Mouse (Mus musculus) cerebellum, postnatal 10 days (tissue): ENCODE measurements around the gene Hint1.

Experiments
- DNase-seq, 2 experiments: peaks; one replicate each; pipeline ENCODE4 v3.0.0; 2021; ENCODE audit warnings: mixed read lengths in 2 of 2

Hint1 gene

GRCm38 (mm10) chr11:54896646-54897045 is 30.5 kb downstream of the Hint1 start:
- peak; percentile 71 to 78 for DNase-seq

DNA sequence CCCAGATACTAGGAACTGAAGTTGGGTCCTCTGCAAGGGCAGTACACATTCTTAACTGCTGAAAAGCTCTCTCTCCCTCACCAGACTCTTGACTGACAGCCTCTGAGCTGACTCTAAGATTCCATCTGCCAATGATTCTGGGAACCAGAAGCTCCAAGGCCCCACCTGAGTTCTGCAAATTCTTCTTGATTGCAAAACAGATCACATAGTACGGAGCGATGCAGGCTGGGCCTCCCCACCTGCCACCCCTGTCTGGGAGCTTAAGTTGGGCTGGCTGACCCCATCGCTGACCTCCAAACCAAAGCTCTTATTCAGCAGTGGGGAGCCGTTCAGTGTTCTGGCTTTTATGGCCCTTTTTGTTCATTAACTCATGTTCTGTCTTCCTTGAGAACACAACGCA is 31.3 kb downstream of the Hint1 start:
- no peak for DNase-seq

GRCm38 (mm10) chr11:54899657-54900056 is 33.5 kb downstream of the Hint1 start:
- DNase-seq: no peak

GRCm38 (mm10) chr11:54902333-54903323 is 36.4 kb downstream of the Hint1 start, which contains the start of gene Gpx3:
TSS of gene Gpx3 (plus strand) at chr11:54902453.
- DNase-seq: peak; percentile 85

DNA sequence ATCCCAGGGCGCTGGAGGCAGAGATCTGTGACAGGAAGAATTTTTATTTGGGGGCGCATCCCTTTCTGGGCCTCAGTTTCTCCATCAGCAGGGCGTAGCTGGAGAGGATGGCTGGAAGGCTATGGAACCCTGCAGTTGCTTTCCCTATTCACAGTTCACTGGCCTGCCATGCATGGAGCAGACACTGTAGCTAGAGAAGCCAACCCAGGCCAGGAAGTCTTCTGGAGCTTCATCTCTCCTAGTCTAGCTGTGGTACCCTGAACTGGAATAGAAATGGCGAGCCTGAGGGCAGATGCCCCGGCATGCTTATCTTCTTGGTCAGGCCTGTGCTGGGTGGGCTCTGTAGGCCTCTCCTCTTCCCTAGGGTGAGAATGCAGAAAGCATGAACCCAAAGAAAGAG is 37.2 kb downstream of the Hint1 start:
- no peak for DNase-seq

DNA sequence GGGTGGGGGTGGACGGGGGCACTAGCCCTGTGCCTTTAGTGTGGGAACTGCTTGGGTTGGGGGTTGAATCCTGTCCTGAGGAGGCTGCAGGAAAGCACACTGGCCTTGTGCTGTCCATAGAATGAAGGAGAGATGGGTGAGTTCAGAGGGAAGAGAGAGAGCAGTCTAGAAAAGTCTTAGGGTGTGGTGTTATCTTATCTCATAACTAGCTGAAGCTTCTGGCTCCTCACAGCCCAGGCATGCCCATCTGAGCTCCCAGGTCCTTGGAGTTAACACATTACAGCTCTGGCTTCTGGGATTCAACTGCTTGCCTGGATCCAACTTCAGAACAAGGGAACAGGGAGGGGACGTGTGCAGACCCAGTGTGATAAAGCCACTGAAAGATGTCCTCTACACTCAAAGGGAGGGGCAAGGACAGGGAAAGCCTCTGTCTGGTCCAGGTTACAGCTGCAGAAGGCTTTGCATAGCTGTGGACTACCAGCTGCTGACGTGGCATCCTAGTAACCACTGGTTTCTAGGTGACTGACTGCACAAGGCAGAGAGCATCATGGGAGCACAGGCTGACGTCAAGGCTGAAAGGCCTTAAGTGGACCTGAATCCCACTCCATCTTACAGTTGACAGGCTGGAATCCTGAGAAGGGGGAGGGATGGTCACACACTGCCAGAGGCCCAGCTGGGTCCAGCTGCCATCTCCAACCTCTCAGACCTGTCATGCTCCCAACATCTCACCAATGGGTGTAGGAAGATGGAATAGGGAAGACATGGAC is 37.9 kb downstream of the Hint1 start:
- no peak for DNase-seq

DNA sequence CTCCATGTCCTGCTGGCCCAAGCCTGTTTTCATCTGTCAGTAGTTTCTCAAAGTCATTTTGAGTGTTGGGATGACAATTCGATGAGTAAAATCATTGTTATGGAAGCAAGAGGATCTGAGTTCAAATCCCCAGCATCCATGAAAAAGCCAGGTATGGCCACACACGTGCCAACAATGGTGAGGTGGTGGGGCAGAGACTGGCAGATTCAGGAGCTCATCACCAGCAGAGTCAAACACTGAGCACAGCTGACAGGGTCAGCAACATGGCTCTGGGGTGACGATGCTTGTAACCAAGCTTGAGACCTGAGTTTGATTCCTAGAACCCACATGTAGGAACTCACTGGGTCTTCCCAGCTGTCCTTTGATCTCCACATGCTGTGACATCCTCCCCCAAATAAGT is 38.9 kb downstream of the Hint1 start:
- DNase-seq: no peak

- no peak for DNase-seq
Measured at GRCm38 (mm10) chr11:54905931-54906330, 39.7 kb downstream of the Hint1 start.

DNA sequence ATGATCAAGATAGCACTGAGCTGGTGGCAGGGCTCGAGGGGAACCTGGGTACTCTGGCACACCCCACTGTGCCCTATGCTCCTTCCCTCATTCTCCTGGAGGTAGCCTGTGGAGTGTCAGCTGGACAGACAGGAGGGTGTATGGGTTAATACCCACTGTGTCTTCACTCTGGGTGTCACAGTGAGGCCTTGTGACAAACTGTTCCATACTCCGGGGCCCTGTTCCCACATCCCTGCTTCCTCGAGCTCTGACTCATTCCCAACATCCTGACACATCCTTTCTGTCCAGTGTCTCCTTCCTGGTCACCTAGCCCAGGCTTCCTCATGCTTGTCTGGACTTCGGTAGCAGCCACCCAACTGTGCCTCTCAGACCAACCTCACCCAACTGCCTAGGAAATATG is 40.3 kb downstream of the Hint1 start:
- no peak for DNase-seq

GRCm38 (mm10) chr11:54907259-54907658 is 41.1 kb downstream of the Hint1 start:
- no peak for DNase-seq

DNA sequence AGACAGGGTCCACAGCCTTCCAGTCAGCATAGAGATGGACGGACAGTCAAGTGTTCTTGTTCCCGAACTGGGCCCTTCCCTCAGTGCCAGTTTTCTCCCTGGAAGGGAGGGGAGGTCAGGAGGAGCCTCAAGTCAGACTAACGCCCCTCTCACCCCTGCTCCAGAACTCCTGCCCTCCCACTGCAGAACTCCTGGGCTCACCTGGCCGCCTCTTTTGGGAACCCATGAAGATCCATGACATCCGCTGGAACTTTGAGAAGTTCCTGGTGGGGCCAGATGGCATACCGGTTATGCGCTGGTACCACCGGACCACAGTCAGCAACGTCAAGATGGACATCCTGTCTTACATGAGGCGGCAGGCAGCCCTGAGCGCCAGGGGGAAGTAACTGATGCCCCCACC is 43.1 kb downstream of the Hint1 start:
- DNase-seq: no peak

DNA sequence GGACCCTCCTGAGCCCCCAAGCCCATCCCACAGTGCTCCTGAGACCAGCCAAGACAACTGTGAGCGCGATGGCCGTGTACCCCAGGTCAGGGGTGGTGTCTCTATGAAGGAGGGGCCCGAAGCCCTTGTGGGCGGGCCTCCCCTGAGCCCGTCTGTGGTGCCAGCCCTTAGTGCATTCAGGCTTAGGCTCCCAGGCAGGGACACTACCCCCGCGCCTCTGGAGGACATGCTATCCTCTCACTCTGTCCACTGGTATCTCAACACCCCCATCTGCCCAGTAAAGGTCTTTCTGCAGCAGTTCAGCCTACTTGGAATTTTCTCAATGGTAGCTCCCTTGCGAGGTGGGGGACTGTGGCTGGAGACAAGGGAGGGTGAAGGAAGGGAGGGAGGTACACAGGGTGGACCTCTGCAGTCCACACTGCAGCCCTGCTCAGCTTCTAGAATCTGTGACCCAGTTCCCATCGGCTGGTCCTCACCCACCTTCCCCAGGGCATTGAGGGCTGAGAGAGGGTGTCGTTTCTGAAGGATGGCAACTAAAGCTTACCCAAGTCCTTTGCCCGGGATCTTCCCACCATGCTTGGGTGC is 44.0 kb downstream of the Hint1 start:
- no peak for DNase-seq

DNA sequence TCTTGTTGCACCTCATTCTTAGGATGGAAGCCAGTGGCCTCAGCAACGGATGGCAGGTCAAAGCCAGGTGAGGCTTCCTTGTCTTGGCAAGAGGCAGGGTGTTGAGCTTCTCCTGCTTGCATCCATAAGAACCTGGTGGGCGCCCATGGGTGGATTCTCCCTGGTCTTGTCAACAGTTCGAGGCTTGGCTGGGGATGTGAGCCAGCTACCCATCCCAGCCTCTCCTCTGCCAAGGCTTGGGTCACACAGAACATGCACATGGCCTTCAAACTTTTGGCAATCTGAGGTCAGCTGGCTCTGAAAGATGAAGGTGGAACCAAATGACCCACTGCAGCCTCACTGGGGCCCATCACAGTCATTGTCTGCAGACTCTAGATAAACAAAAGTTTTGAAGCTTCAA is 45.0 kb downstream of the Hint1 start:
- no peak for DNase-seq

GRCm38 (mm10) chr11:54911671-54912502 is 45.7 kb downstream of the Hint1 start:
- no peak for DNase-seq

DNA sequence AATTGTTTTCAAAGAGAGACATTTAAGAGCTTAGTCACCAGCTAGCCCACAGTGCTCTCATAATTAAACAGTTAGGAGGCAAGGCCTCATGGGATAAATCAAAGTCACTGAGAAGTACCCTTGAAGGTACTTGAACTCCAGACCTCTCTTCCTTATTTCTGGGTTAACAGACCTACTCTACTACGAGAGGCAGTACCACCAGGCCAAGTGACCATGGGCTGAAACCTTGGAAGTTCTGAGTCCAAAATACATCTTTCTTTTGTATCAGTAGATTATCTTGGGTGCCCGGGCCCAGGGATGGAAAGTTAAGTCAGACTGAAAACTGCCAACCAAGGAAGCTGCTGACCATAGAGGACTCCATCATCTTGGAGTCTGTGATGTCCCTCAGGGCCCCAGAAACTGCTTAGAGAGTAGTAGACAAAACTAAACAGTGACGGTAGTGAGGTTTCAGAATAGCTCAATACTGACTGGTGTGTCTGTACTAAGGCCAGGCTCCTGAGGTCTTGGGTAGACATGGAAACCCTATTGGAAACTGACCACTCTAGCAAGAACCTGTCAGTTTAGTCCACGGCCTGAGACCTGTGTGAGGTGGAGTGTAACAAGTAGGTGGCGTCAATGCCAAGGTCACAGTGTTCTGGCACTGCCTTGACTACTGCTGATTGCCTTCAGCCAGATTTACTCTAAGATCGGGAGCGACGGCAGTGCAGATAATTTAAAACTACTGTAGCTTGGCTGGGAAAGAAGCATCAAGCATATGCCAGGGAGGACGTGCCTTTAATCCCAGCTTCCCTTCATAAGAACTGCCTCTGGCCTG is 46.5 kb downstream of the Hint1 start:
- DNase-seq: no peak

DNA sequence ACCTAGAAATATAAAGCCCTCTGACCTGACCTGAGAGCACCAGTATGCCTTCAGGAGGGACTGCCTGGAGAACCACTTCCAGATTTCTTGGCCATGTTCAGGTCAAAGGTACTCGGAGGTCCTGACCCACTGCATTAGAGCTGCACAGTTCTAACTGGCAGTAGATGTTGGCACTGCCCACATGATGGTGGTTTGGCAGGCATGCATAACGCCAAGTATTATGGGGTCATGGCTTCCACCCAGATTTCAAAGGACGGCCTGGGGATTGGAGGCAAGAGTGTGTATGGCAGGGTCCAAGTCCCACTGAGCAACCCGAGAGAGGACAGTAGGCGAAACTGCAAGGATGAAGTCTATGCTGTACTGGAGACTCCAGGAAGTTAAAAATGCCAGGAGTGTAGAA is 47.7 kb downstream of the Hint1 start:
- DNase-seq: peak; percentile 50 to 56

GRCm38 (mm10) chr11:54917461-54917860 is 51.3 kb downstream of the Hint1 start:
- DNase-seq: no peak

DNA sequence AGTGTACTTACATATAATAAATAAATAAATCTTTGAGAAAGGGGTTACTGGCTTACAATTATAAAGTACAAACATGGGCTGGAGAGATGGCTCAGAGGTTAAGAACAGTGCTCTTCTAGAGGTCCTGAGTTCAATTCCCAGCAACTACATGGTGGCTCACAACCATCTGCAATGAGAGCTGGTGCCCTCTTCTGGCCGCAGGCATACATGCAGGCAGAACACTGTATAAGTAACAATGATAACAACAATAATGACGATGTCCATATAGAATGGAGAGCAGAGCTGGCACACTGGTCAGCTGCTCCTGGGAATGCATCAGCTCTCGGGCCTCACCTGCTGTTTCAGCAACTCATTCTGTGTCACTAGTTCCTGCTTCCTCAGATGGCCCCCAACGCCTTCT is 52.1 kb downstream of the Hint1 start:
- no peak for DNase-seq
